Mouse (Mus musculus) v-Abl transformed pro-B cells (cell line): ENCODE measurements around the gene A3galt2.

Experiments used
- in situ Hi-C, 2 experiments: fragments of 400-800 bp; cut with MboI; formaldehyde crosslinking; loops; one replicate each; pipeline ENCODE4 v1.15.1; 2025; ENCODE audit not compliant: unreplicated experiment in 2 of 2

Gene A3galt2

GRCm38 (mm10) chr4:128755064-128755463 is at the start of gene A3galt2:
A3galt2 (plus strand) TSS chr4:128755364.
- in situ Hi-C loops = no loop called here

- in situ Hi-C loops = loop anchor here (25.0 kb wide), 1 partner anchor 381 kb away; no protein-coding TSS in a partner anchor
Measured at GRCm38 (mm10) chr4:128706626-128707025, 48.5 kb upstream of the A3galt2 start.

GRCm38 (mm10) chr4:128707384-128707783 is 47.8 kb upstream of the A3galt2 start:
- in situ Hi-C loops = loop anchor here (25.0 kb wide), 1 partner anchor 380 kb away; no protein-coding TSS in a partner anchor

- in situ Hi-C loops = loop anchor here (25.0 kb wide), 1 partner anchor 378 kb away; no protein-coding TSS in a partner anchor
Measured at GRCm38 (mm10) chr4:128709061-128709780, 45.9 kb upstream of the A3galt2 start.

GRCm38 (mm10) chr4:128709781-128710166 is 45.4 kb upstream of the A3galt2 start:
- in situ Hi-C loops = loop anchor here (5.0 to 25.0 kb wide), 5 partner anchors 68 to 378 kb away; partner anchors contain the start of gene Zscan20 (in 1 of the 2)

- in situ Hi-C loops = loop anchor here (5.0 to 25.0 kb wide), 5 partner anchors 67 to 377 kb away; partner anchors contain the start of gene Zscan20 (in 1 of the 2)
Measured at GRCm38 (mm10) chr4:128710286-128710685, 44.9 kb upstream of the A3galt2 start.

- in situ Hi-C loops = loop anchor here (5.0 to 25.0 kb wide), 5 partner anchors 67 to 377 kb away; partner anchors contain the start of gene Zscan20 (in 1 of the 2)
Measured at GRCm38 (mm10) chr4:128710800-128711199, 44.4 kb upstream of the A3galt2 start.

- in situ Hi-C loops = loop anchor here (5.0 to 25.0 kb wide), 5 partner anchors 66 to 376 kb away; partner anchors contain the start of gene Zscan20 (in 1 of the 2)
Measured at GRCm38 (mm10) chr4:128711455-128712135, 43.6 kb upstream of the A3galt2 start.

- in situ Hi-C loops = loop anchor here (5.0 to 25.0 kb wide), 5 partner anchors 65 to 375 kb away; partner anchors contain the start of gene Zscan20 (in 1 of the 2)
Measured at GRCm38 (mm10) chr4:128712136-128712655, 43.0 kb upstream of the A3galt2 start.

GRCm38 (mm10) chr4:128712941-128713340 is 42.2 kb upstream of the A3galt2 start:
- in situ Hi-C loops = loop anchor here (5.0 to 25.0 kb wide), 5 partner anchors 64 to 374 kb away; partner anchors contain the start of gene Zscan20 (in 1 of the 2)

- in situ Hi-C loops = loop anchor here (10.0 to 25.0 kb wide), 2 partner anchors 239 to 372 kb away; no protein-coding TSS in a partner anchor
Measured at GRCm38 (mm10) chr4:128715241-128716204, 39.6 kb upstream of the A3galt2 start.

GRCm38 (mm10) chr4:128716279-128716678 is 38.9 kb upstream of the A3galt2 start:
- in situ Hi-C loops = loop anchor here (10.0 to 25.0 kb wide), 2 partner anchors 239 to 371 kb away; no protein-coding TSS in a partner anchor

GRCm38 (mm10) chr4:128716731-128717130 is 38.4 kb upstream of the A3galt2 start:
- in situ Hi-C loops = loop anchor here (10.0 to 25.0 kb wide), 2 partner anchors 238 to 371 kb away; no protein-coding TSS in a partner anchor

GRCm38 (mm10) chr4:128720110-128720509 is 35.1 kb upstream of the A3galt2 start:
- in situ Hi-C loops = loop anchor here (25.0 kb wide), 1 partner anchor 367 kb away; no protein-coding TSS in a partner anchor

GRCm38 (mm10) chr4:128721061-128721648 is 34.0 kb upstream of the A3galt2 start:
- in situ Hi-C loops = loop anchor here (25.0 kb wide), 1 partner anchor 366 kb away; no protein-coding TSS in a partner anchor

GRCm38 (mm10) chr4:128721761-128722160 is 33.4 kb upstream of the A3galt2 start:
- in situ Hi-C loops = loop anchor here (25.0 kb wide), 1 partner anchor 366 kb away; no protein-coding TSS in a partner anchor

GRCm38 (mm10) chr4:128722932-128723331 is 32.2 kb upstream of the A3galt2 start:
- in situ Hi-C loops = loop anchor here (25.0 kb wide), 1 partner anchor 364 kb away; no protein-coding TSS in a partner anchor

GRCm38 (mm10) chr4:128723431-128723830 is 31.7 kb upstream of the A3galt2 start:
- in situ Hi-C loops = loop anchor here (25.0 kb wide), 1 partner anchor 364 kb away; no protein-coding TSS in a partner anchor
